Mouse (Mus musculus): ENCODE results near the gene Tmem52. TPM values are rescaled to one million over a fixed set of nuclear protein-coding genes. Genes with fewer than 3 reads are reported as not detected.
A peak's percentile ranks its signal among the peaks of the same experiment; 100 is the strongest.
"Not testable (repeated sequence)": the region's sequence is repeated elsewhere in the genome, so short reads cannot be mapped to it uniquely, and the experiment has no call there.

Tmem52 gene
- polyA plus RNA-seq, 1 experiment, result 0.76 TPM

DNA sequence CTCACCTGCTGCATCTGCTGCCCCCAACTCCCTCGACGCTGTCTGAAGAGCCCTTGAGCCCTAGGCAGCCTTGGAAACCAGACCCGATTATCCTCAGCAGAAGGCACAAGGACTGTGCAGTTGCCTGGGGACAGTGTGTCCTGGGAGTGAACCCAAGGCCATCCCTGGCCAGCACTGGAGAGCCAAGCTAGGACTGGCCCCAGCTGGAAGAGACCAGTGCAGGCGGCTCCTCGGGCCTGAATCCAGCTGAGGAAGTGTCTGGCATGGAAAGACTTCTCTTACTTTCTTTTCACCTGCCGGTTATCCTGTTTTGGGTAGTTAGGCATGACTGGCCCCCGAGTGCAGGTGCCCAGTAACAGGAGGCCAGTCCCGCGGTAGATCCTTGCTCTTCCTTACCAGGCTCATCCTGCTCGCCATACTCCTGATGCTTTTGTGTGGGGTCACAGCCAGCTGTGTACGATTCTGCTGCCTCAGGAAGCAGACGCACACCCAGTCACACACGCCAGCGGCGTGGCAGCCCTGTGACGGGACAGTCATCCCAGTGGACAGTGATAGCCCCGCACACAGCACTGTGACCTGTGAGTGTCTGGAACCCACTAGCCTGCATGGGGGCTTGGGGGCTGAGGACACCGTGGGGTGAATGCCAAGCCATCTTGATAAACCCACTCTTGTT lies 812 bp downstream of the Tmem52 start:
- Histone ChIP-seq H3K27me3 (ENCODE audit: control insufficient read depth, insufficient read depth, low read length, poor library complexity, severe bottlenecking) (no peaks in the 10 kb centered on the region), H3K4me1 (ENCODE audit: control insufficient read depth, insufficient read depth, low read length) (no peaks in the 10 kb centered on the region), H3K27ac (ENCODE audit: insufficient read depth, low read length) (no peak overlapping the region), H3K4me3 (ENCODE audit: low read depth, low read length) (peak overlapping the region; percentile 49), H3K9me3 (replicated peaks; ENCODE audit: control insufficient read depth, insufficient read depth, low read length, poor library complexity, severe bottlenecking) (no peaks in the 10 kb centered on the region), H3K9ac (ENCODE audit: low read depth, poor library complexity, severe bottlenecking) (no peak overlapping the region), H3K36me3 (ENCODE audit: control insufficient read depth, insufficient read depth, low read length, poor library complexity, severe bottlenecking) (no peaks in the 10 kb centered on the region)
- TF ChIP-seq CTCF (IDR thresholded peaks at IDR 0.05; ENCODE audit: low read depth, low read length) (no peak), EP300 (IDR thresholded peaks at IDR 0.05; ENCODE audit: insufficient read depth, low read depth, low read length) (no peak), POLR2A (IDR thresholded peaks at IDR 0.05; ENCODE audit: insufficient read depth, low read length) (no peak)

DNA sequence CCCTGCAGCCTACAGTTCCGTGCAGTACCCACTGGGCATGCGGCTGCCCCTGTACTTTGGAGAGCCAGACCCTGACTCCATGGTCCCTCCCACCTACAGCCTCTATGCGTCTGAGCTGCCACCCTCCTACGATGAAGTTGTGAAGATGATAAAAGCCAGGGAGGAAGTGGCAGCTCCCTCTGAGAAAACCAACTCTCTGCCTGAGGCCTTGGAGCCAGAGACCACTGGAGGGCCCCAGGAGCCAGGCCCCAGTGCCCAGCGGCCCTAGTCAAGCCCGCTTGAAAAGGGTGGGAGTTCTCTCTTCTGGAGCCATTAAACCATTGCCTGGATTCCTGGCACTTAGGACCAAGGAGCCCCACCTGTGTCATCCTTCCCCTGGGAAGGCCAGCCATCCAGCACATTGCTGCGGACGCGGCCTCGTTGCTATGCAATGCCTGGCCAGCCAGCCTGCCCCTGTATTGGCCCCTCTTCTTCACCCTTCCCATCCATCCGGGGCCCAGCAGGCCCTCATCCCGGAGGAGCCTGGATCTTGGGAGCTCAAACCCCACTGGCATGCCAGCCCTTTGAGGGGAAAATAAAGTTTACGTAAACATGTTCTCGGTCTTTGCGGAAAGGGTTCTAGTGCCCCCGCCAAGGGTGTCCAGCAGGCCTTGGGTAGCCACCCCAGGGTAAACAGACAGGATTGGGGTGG lies 1.5 kb downstream of the Tmem52 start:
- TF ChIP-seq CTCF (IDR thresholded peaks at IDR 0.05; ENCODE audit: low read depth, low read length), result no peak
- no peak for TF ChIP-seq EP300 (IDR thresholded peaks at IDR 0.05; ENCODE audit: insufficient read depth, low read depth, low read length)
- TF ChIP-seq POLR2A (IDR thresholded peaks at IDR 0.05; ENCODE audit: insufficient read depth, low read length), result no peak
- Histone ChIP-seq H3K9ac (ENCODE audit: low read depth, poor library complexity, severe bottlenecking) (no peak overlapping the region), H3K4me3 (ENCODE audit: low read depth, low read length) (no peak overlapping the region), H3K36me3 (ENCODE audit: control insufficient read depth, insufficient read depth, low read length, poor library complexity, severe bottlenecking) (no peaks in the 10 kb centered on the region), H3K27me3 (ENCODE audit: control insufficient read depth, insufficient read depth, low read length, poor library complexity, severe bottlenecking) (no peaks in the 10 kb centered on the region), H3K4me1 (ENCODE audit: control insufficient read depth, insufficient read depth, low read length) (no peaks in the 10 kb centered on the region), H3K9me3 (replicated peaks; ENCODE audit: control insufficient read depth, insufficient read depth, low read length, poor library complexity, severe bottlenecking) (no peaks in the 10 kb centered on the region), H3K27ac (ENCODE audit: insufficient read depth, low read length) (no peak overlapping the region)

DNA sequence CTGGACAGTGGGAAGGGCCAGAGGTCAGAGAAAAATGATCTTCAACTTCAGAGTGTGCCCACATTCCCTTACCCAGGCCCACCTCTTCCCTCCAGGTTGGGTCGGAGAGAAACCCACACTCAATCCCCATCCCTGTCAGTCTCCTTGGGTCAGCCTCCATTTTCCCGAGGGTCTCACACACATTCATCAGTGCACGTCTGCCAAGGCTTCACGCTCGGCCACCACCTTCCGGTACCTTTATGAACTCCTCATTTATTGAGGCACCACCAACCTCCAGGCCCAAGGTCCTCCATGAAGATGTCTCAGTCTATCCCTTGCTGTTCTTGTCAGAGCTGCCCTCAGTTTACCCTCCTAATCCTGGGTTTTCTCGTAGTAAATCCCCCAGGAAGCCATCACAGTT lies 2.1 kb downstream of the Tmem52 start:
- H3K27me3 ChIP-seq (ENCODE audit: control insufficient read depth, insufficient read depth, low read length, poor library complexity, severe bottlenecking), result no peaks in the 10 kb centered on the region
- no peaks in the 10 kb centered on the region for H3K4me1 ChIP-seq (ENCODE audit: control insufficient read depth, insufficient read depth, low read length)
- H3K27ac ChIP-seq (ENCODE audit: insufficient read depth, low read length), result no peak overlapping the region
- no peaks in the 10 kb centered on the region for H3K9me3 ChIP-seq (replicated peaks; ENCODE audit: control insufficient read depth, insufficient read depth, low read length, poor library complexity, severe bottlenecking)
- TF ChIP-seq CTCF (IDR thresholded peaks at IDR 0.05; ENCODE audit: low read depth, low read length) (no peak), POLR2A (IDR thresholded peaks at IDR 0.05; ENCODE audit: insufficient read depth, low read length) (no peak), EP300 (IDR thresholded peaks at IDR 0.05; ENCODE audit: insufficient read depth, low read depth, low read length) (no peak)
- no peaks in the 10 kb centered on the region for H3K36me3 ChIP-seq (ENCODE audit: control insufficient read depth, insufficient read depth, low read length, poor library complexity, severe bottlenecking)
- no peak overlapping the region for H3K9ac ChIP-seq (ENCODE audit: low read depth, poor library complexity, severe bottlenecking)
- H3K4me3 ChIP-seq (ENCODE audit: low read depth, low read length), result no peak overlapping the region

DNA sequence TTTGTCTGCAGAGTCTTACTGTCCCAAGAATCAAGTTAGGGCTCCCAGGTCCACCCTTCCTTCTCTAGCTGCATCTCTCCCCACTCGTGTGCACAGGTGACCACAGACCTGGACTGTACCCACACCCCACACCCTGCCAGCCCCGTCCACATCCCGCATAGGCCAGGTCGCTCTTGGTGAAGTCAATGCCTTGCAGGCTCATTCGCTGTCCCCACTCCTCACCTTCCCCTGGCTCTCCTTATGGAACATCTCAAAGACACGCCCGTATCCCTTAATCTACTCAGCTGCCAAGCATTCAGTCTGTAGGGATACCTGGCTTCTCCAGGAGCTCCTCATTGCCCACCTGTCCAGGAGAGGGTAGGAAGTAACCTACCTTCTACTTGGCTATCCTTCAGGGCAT lies 2.5 kb downstream of the Tmem52 start:
- Histone ChIP-seq H3K4me3 (ENCODE audit: low read depth, low read length) (no peak overlapping the region), H3K27me3 (ENCODE audit: control insufficient read depth, insufficient read depth, low read length, poor library complexity, severe bottlenecking) (no peaks in the 10 kb centered on the region), H3K9me3 (replicated peaks; ENCODE audit: control insufficient read depth, insufficient read depth, low read length, poor library complexity, severe bottlenecking) (no peaks in the 10 kb centered on the region), H3K4me1 (ENCODE audit: control insufficient read depth, insufficient read depth, low read length) (no peaks in the 10 kb centered on the region), H3K27ac (ENCODE audit: insufficient read depth, low read length) (no peak overlapping the region), H3K9ac (ENCODE audit: low read depth, poor library complexity, severe bottlenecking) (no peak overlapping the region), H3K36me3 (ENCODE audit: control insufficient read depth, insufficient read depth, low read length, poor library complexity, severe bottlenecking) (no peaks in the 10 kb centered on the region)
- no peak for TF ChIP-seq CTCF (IDR thresholded peaks at IDR 0.05; ENCODE audit: low read depth, low read length)
- no peak for TF ChIP-seq EP300 (IDR thresholded peaks at IDR 0.05; ENCODE audit: insufficient read depth, low read depth, low read length)
- TF ChIP-seq POLR2A (IDR thresholded peaks at IDR 0.05; ENCODE audit: insufficient read depth, low read length), result no peak

DNA sequence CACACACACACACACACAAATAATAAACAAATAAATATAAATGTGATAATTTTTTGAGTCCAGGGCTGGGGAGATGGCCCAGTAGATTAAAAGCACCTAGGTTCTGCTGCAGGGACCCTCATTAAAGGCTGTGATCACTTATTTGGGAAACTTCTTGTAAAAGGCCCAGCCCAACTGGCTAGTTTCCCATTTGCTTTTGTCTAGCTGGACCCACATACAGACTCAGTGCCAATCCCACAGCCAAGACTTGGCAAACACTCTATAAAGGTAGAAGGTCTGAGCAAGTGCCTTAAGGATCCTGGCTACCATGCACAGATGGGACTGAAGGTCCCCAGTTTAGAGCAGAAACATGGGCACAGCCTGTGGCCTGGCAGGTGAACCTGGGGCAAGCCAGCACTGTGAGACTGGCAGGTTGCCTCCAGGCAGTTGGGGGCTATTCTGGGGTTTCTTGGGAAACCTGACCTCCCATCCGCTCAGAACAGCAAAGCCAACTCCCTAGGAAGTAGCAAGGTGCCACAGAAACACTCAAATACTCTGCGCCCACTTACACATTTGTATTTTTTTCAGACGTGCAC lies 3.9 kb downstream of the Tmem52 start:
- H3K36me3 ChIP-seq (ENCODE audit: control insufficient read depth, insufficient read depth, low read length, poor library complexity, severe bottlenecking), result no peaks in the 10 kb centered on the region
- H3K4me3 ChIP-seq (ENCODE audit: low read depth, low read length), result no peak overlapping the region
- H3K4me1 ChIP-seq (ENCODE audit: control insufficient read depth, insufficient read depth, low read length), result no peaks in the 10 kb centered on the region
- H3K9me3 ChIP-seq (replicated peaks; ENCODE audit: control insufficient read depth, insufficient read depth, low read length, poor library complexity, severe bottlenecking), result no peaks in the 10 kb centered on the region
- no peaks in the 10 kb centered on the region for H3K27me3 ChIP-seq (ENCODE audit: control insufficient read depth, insufficient read depth, low read length, poor library complexity, severe bottlenecking)
- no peak overlapping the region for H3K27ac ChIP-seq (ENCODE audit: insufficient read depth, low read length)
- no peak overlapping the region for H3K9ac ChIP-seq (ENCODE audit: low read depth, poor library complexity, severe bottlenecking)
- TF ChIP-seq CTCF (IDR thresholded peaks at IDR 0.05; ENCODE audit: low read depth, low read length) (no peak), POLR2A (IDR thresholded peaks at IDR 0.05; ENCODE audit: insufficient read depth, low read length) (no peak), EP300 (IDR thresholded peaks at IDR 0.05; ENCODE audit: insufficient read depth, low read depth, low read length) (no peak)

DNA sequence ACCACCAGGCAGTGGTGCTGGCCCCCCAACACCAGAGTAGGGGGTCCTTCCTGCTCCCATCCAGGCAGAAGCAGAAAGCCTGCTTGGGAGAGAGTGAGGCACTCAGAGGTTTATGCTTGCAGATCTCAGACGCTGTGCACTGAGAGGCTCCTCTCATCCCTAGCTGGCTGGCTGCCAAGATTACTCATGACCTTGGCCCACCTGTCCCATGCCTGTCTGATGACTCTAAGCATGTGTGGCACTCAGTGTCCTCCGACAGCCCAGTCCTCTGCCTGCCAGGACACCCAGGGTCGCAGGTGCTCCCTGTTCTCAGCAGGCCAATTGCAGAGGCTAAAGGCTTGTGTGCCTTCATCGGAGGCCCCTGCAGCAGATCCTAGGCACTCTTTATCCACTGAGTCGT lies 4.4 kb downstream of the Tmem52 start:
- Histone ChIP-seq H3K4me1 (ENCODE audit: control insufficient read depth, insufficient read depth, low read length) (no peaks in the 10 kb centered on the region), H3K9ac (ENCODE audit: low read depth, poor library complexity, severe bottlenecking) (no peak overlapping the region)
- TF ChIP-seq EP300 (IDR thresholded peaks at IDR 0.05; ENCODE audit: insufficient read depth, low read depth, low read length) (no peak), POLR2A (IDR thresholded peaks at IDR 0.05; ENCODE audit: insufficient read depth, low read length) (no peak), CTCF (IDR thresholded peaks at IDR 0.05; ENCODE audit: low read depth, low read length) (no peak)

DNA sequence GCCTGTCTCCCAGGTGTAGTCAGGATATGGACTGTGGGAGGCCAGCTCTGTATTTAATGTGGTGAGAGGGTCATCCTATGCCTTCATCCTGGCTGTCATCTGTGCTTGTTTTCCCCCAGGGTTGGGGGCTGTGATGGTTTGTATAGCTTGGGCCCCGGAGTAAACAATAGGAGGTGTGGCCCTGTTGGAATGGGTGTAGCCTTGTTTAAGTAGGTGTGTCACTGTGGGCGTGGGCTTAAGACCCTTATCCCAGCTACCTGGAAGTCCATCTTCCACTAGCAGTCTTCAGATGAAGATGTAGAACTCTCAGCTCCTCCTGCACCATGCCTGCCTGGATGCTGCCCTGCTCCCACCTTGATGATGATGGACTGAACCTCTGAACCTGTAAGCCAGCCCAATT lies 4.9 kb downstream of the Tmem52 start:
- H3K36me3 ChIP-seq (ENCODE audit: control insufficient read depth, insufficient read depth, low read length, poor library complexity, severe bottlenecking); H3K4me1 ChIP-seq (ENCODE audit: control insufficient read depth, insufficient read depth, low read length); H3K4me3 ChIP-seq (ENCODE audit: low read depth, low read length); H3K9ac ChIP-seq (ENCODE audit: low read depth, poor library complexity, severe bottlenecking); H3K9me3 ChIP-seq (replicated peaks; ENCODE audit: control insufficient read depth, insufficient read depth, low read length, poor library complexity, severe bottlenecking); H3K27me3 ChIP-seq (ENCODE audit: control insufficient read depth, insufficient read depth, low read length, poor library complexity, severe bottlenecking); H3K27ac ChIP-seq (ENCODE audit: insufficient read depth, low read length): not testable (repeated sequence)

More for the DNA sequence above, 4.4 kb downstream of the Tmem52 start:
- H3K27me3 ChIP-seq (ENCODE audit: control insufficient read depth, insufficient read depth, low read length, poor library complexity, severe bottlenecking), result no peaks in the 10 kb centered on the region
- H3K4me3 ChIP-seq (ENCODE audit: low read depth, low read length), result no peak overlapping the region
- no peak overlapping the region for H3K27ac ChIP-seq (ENCODE audit: insufficient read depth, low read length)
- H3K36me3 ChIP-seq (ENCODE audit: control insufficient read depth, insufficient read depth, low read length, poor library complexity, severe bottlenecking), result no peaks in the 10 kb centered on the region
- H3K9me3 ChIP-seq (replicated peaks; ENCODE audit: control insufficient read depth, insufficient read depth, low read length, poor library complexity, severe bottlenecking), result no peaks in the 10 kb centered on the region
